Mouse (Mus musculus) c-Kit-negative CD71-positive TER-119-positive erythroid progenitor cells, embryonic 14.5 days (primary cell): ENCODE measurements around the gene Lamtor2.
"Not testable (repeated sequence)": the region's sequence is repeated elsewhere in the genome, so short reads cannot be mapped to it uniquely, and the experiment has no call there.

ENCODE experiments used
- DNase-seq: peaks from one replicate; pipeline ENCODE4 v3.0.0-alpha.2; 2013; ENCODE audit warnings: low read depth, low spot score

Lamtor2 gene

DNA sequence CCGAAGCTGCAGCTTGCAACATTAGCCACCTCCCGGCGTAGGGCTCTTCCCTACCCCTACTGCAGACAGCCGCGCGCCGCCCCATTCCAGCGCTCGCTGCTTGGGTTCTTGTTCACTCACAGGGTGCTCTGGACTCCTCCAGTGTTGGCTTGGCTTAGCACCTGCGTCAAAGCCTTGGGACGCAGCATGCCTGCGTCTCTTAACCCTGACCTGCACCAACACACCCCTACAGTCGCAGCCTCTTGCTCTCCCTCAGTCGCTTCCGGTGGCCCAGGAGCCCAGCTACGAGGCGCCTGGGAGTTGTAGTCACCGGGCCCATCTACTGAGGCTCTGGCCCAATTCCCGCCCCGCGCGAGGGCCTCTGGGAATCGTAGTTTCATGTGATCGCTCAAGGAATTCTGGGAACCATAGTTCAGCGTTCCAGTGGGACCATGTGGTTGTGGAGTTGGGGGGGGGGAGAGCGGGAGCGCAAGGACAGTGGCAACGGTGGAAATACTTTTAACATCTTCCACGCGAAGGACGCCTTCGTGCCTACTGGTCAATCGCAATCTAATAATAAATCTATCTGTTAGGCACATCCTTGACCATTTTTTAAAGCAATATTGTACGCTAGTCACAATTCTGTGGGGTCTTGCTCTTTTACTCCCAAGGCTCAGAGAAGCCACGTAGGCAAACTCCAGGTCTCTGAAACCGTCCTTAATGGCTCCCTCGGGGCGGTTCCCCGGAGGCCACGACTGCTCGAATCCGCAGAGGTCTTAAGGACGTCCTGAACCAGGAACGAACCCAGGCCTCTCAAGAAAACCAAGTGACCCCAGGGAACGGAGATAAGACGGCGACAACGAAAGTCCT lies at the start of gene Lamtor2:
Lamtor2 (minus strand) TSS at position 399 of the 849 bp plus-strand sequence.
- peak; percentile 91 for DNase-seq

DNA sequence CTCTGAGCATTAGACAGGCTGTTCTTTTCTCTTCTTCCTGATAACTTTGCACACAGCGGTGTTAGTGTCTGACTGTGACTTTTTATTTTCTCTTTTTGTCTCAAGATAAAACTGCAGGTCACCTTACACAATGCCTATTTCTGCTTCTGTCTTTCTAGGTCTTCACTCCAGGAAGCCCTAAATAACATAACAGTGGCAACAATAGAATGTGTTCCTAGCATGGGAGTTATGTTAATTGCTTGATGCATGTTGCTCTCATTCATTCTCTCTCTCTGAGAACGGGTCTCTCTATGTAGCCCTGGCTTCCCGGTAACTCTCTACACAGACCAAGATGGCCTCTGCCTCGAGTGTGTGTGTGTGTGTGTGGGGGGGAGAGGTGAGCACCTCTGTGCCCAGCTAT lies 49.6 kb upstream of the Lamtor2 start:
- DNase-seq, result no peak

DNA sequence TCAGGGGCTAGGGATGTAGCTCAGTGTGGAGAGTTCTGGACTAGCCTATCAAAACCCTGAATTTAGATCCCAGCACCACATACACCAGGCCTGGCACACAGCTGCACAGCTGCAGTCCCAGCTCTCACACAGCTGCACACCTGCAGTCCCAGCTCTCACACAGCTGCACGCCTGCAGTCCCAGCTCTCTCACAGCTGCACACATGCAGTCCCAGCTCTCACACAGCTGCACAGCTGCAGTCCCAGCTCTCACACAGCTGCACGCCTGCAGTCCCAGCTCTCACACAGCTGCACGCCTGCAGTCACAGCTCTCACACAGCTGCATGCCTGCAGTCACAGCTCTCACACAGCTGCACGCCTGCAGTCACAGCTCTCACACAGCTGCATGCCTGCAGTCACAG lies 43.7 kb upstream of the Lamtor2 start:
- not testable (repeated sequence) for DNase-seq

DNA sequence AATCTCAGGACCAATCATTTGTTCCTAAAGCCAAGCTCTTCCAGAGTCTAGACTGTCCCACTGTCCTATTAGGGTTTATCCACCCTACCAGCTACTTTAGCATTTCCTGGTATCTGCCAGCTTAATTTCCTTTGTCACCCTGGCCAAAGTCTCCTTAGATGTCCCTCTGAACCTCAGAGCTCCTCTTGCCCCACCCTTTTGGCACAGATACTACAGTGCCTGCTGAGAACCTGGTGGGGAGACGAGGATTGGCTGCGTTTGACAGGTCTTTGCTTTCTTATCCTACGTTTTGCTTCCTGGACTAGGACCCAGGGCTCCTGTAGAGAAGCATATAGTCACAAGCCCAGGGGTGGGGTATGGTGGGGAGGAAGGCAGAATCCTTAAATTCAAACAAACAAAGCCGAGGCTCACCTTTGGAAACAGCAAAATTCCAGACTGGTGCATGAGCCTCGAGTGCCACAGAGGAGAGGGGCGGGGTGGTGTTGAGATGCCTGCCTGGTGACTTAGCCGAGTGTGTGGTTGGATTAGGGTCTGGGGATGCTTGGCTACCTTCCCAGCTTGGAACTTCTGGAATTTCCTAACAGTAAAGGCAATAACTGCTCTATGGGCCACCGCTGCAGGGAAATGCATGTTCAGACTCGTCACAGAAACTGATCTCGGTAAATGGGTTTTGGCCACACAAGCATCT lies 41.2 kb upstream of the Lamtor2 start:
- DNase-seq, result no peak

DNA sequence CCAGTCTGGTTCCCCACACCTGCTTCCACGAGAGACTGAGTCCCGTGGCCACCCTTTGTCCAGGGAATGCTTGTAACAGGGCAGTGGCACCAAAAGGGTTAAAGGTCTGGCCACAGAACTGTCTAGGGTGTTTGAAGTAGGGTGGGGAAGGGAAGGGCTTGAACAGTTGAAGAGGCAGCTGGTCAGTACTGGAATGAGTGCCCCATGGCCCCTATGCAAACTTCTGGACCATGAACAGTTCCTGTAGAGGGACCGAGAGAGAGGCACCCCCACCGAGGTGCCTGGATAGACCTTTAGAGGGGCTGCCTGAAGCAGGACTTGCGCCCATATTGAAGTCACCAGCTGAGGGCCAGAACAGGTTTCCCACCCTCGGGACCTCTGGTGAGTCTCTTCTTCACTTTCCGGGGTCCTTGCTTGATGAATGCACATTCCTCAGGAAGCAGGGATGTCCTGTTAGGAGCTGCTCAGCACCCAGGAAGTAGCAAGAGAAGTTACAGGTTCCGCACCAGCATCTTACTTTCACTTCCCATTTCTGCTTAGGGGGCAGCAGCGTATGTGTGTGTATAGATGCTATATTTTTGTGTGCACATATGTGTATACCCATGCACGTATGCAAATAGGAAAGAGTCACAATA lies 40.2 kb upstream of the Lamtor2 start:
- no peak for DNase-seq

DNA sequence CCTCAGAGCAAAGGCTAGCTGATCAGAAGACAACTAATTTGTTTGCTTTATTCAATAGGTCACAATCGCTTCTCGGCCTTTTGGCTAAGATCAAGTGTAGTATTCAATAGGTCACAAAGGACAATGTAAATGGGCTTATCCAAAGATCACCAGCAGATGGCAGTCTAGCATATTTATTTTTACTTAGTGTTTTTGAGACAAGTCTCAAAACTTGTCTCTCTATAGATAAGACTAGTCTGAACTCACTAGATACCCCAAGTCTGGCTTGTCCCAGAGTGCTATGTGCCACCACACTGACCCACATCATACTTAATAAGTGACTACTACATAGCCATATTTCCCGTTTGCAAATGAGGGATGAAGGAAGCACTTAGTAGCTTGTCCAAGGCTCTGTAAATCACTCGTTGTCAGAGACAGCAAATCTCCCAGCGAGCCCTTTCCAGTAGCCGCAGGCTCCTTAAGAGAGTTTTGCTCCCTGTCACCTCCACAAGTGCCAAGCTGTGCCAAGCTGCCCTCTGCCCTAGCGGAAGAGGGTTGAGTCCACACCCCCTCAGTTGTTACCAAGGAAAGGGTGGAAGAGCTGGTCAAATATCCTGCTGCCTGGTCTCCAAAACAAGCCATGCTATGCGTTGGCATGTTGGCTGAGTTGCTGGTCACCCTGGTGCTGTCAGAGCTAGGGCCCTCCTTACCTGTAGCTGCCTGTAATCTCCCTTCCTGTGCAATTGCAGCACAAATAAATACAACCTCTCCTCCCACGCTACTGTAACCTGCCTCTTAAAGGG lies 39.3 kb upstream of the Lamtor2 start:
- peak; percentile 39 for DNase-seq

DNA sequence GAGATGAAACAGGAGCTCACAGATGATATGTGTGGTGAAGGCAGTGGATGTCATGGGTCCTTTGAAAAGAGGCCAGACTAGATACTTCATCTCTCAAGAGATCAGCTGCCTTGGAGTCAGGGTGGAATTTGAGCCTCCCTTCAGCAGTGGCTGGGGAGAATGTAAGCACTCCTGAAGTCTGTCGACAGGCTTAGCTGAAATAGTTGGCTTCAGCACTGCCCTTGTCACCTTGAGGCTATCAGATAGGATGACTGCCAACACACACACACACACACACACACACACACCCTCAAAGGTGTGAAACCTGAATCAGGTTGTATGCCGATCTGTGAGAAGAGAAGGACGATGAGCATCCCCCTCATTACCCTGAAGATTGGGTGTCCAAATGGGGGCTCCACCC lies 38.2 kb upstream of the Lamtor2 start:
- no peak for DNase-seq

DNA sequence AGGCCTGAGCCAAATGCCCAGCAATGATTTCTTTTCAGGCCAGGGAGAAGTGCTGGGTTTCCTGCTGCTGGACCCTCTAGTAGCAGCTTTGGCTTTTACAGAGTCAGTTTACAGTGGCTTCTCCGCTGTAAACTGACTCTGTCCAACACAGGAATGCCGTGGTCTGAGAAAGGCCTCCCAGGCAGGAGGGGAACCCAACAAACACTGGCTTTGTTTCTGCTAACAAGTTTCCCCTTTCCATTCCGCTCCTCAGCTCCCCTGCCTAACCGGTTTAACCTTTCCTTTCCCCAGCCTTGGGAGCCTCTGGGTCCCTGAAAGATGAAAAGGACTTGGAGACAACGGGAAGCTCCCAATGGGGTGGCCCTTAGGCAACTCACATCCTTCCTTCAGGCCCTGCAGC lies 37.4 kb upstream of the Lamtor2 start:
- no peak for DNase-seq

DNA sequence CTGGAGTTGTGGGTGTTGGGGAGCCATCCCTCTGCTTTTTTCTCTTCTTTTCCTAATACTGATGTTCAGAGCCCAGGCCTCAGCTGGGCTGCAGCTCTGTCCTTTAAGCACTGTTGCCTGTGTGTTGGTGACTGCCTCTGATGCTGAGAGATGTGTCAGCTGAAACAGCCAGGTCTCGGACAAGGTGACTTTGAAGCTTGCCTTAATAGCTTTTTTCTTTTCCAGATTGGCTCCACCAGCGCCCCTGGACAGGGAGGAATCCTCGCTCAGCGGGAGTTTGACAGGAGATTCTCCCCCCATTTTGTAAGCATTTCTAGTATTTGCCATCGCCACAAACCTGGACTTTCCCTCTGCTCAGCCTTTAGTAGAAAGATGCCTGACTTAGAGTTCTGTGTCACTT lies 33.8 kb upstream of the Lamtor2 start:
- no peak for DNase-seq

DNA sequence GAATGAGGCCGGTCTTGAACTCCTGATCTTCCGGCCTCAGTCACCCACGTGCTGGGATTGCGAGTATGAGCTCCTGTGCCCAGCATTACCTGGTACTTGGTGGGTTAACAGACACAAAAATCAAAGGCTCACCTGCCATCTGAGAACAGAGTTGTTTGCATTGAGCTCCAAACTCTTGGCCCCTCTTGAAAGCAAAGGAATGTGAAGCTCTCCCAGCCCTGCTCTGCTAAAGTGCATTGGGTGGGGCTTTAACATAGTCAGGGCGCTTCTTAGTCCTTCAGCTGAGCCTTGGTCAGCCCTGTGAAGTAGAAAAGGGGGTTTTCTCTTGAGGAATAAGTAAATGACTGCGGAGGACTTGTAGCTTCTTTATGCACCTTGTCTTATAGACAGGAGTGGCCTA lies 32.9 kb upstream of the Lamtor2 start:
- DNase-seq, result no peak

DNA sequence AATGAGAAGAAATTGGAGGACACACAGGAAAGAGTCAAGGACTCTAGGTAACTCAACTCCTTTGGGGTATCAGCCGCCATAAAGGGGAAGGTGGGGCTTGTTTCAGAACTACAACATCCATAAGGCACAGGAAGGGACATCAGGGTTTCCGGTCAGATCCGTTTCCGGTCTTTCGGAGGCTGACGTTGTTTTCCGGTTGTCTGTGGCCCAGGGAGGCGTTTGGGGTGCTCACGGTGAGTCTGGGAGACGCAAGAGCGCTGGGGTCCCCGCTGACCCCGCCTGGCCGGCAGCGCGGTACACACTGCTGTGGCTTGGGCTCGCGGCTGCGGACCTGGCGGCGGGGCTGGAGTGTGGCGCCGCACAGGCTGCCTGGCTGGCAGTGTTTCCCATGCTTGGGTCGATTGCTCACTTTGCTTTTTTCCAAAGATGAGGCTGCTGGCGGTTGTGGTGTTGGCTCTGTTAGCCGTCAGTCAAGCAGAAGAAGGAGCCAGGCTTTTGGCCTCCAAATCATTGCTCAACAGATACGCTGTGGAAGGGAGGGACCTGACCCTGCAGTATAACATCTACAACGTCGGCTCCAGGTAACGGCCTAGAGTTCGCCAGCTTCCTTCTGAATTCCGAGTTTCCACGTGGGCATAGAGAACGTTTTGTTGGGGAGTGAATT lies 26.7 kb upstream of the Lamtor2 start:
- peak; percentile 65 for DNase-seq

DNA sequence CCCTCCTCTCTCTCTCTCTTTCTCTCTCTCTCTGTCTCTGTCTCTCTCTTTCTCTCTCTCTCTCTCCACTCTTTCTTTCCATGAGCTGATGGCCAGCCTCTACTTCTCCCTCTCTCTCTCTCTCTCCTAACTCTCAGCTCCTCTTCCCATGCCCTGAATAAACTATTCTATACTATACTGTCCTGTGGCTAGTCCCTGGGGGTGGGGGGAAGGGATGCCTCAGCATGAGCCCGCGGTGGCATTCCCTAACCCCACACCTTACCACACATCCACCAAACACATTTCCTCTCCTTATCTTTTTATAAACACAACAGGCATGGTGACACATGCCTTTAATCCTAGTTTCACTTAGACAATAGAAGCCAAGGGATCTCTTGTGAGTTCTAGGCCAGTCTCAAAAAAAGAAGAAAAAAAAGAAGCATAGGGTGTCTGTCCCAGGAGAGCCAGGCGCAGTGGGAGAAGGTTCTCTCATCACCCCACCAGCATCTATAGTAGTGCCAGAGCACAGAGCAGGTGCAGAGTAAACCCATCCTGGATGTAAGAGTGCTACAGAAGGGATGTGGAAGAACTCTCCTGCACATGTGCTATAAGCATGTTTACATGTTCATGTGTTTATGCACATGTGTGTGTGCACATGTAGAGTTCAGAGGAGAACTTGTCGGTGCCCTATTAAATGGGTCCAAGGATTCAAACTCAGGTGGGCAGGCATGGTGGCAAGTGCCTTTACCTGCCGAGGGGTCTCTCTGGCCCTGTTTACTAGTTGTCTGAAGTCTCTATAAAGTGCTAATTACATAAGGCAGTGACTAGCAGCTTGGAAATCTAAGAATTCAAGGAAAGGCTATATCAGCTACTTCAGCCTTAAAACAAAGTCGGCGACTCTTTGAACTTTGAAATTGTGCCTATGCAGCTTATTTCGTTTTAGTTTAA lies 25.9 kb upstream of the Lamtor2 start:
- no peak for DNase-seq

DNA sequence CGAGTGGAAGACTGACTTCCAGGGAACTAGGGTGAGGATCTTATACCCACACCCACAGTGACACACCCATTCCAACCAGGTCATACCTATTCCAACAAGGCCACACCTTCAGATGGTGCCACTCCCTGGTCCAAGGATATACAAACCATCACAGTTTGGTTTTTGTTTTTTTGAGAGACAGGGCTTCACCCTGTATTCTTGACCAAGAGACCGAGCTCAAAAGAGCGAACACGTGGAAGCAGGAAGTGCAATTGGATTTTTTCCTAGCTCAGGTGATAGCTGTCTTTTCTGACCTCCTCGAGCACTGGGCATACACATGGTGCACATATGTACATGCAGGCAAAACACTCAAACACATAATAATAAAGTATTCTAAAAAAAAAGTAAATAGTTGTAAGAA lies 25.0 kb upstream of the Lamtor2 start:
- not testable (repeated sequence) for DNase-seq

DNA sequence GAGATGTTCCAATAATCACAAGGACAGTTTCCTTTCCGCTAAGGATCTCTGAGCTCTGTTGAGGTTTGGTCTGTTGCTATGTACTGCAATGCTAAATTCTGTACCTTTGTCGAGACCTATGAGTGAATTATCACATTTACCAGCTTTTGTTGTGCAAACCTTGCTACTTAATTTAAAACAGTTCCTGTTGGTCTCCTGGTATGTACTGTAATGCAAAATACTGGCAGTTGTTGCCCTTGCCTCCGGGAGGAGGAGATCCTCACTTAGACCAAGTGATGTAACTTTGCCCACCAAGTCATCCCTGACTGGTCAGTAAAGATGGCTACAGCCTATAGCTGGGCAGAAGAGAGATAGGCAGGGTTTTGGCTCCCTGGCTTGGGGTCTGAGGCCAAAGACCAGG lies 22.7 kb upstream of the Lamtor2 start, which contains the start of gene Ssr2:
Ssr2 (plus strand) TSS at position 337 of the 400 bp plus-strand sequence.
- no peak for DNase-seq

DNA sequence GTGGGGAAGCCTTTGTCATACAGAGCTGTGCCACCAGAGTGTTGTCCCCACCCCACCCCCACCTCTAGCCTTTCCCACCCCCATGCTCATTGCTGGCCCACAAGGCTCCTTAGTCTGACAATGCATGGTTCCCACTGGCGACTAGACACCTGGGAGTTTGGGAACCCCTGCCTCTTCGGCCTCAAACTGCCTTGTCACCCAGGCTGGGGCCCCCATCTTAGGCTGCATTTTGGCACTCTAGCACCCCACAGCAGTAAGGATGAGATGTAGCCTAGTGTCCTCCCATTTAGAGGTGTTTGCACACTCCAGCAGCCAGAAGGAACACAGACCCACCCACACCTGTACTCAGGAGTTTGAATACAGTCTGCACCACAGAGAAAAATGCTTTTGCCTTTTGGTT lies 20.9 kb upstream of the Lamtor2 start:
- no peak for DNase-seq

DNA sequence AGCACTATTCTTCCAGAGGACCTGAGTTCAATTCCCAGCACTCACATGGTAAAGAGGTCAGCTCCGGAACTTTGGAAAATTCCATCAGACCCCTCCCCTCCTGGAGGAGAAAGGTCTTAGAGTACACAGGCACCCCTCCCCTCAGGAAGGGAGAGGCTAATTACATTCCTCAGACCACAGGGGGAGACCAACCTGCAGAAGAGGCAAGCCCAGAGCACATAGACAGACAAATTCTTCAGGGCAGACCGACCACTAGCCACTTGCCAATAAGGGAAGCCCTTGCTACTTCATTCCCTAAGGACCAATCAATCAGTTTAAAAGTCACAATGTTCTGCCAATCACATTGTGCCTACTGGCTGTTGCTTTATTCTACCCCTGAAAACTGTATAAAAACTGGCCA lies 20.0 kb upstream of the Lamtor2 start:
- DNase-seq, result no peak

DNA sequence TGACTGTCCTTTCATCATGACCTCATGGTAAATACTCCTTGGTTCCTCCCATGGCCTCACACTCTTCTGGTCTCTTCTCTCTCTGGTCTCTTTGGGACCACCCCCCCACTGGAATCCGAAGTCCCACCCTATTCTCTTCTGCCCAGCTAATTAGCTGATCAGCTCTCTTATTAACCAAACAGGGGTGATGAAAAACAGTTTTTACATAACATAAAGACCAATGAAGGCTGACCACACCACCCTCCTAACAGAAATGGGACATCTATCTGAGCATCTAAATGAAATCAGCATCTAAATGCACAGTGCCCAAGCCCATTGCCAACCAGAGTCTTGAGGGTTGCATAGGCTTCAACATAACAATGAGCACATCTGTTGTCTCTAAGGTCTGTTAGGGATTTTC lies 19.0 kb upstream of the Lamtor2 start:
- DNase-seq, result no peak

DNA sequence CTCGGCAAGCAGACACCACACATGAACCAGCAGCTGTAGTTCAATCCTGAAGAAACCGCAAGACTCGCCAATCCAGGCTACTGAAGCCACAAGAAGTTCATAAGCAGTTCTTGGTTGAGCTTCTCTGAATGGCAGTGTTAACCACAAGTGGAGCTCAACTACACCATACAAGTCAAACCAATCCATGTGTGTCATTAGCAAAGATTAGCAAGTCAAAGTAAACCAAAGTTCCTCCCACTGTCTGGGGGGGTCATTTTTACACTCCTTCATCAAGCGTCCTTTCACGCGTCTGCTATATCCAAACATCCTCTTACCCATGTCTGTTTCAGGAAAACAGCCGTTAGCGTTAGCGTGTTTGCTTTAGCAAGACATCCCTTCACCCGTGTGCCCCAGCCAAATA lies 17.5 kb upstream of the Lamtor2 start:
- DNase-seq, result no peak

DNA sequence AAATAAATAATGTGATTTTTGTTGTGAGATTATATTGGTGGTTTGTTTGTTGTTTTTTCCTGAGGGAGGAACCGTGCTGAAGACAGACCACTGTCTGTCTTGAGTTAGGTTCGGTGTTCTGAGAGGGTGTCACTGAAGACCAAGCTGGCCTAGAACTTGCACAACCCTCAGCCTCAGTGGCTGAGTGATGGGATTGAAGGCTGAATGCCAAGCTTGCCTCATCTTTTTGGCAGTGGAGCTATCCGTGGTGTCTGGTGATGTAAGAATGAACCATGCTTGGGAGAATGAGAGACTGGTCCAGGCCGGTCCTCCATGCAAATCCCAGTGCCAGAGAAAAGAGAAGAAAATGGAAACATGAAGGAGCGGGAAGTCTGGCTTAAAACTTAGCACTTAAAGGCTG lies 16.8 kb upstream of the Lamtor2 start:
- DNase-seq, result no peak

DNA sequence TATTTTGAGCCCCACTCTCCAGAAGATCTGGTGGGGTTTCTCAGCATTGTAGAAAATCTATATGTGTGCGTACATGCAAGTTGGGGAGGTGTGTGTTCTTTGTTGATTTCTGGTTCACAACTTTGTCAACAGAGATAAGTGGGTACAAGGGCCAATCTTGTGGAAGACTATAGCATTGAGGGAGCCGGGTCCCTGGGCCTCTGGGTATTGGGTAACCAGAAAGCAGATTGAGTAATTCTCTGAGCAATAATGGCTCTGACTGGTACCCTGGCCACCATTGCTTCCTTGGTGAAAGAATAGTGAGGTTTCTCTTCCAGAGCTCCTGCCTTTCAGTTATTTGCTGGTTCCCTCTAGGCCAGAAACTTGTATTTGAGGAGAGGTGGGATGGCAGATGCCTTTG lies 16.2 kb upstream of the Lamtor2 start:
- DNase-seq, result no peak
